Mouse (Mus musculus): Measurements from ENCODE around the gene Dip2b. TPM values are rescaled to one million over a fixed set of nuclear protein-coding genes. Genes with fewer than 3 reads are reported as not detected.

The Dip2b gene
- polyA plus RNA-seq, 2 experiments = 2.0 to 2.8 TPM

GRCm38 (mm10) chr15:100091818-100092217, 53.4 kb downstream of the Dip2b start:
- no peak overlapping the region for H3K4me2 ChIP-seq (ENCODE audit: low read depth)
- DNase-seq (ENCODE audit: low read depth in 3 of 3, low spot score in 3 of 3) = no peak
- no peak overlapping the region for H3K4me3 ChIP-seq (ENCODE audit: insufficient read depth in 1 of 2, low read depth in 2 of 2, low read length in 2 of 2)
- no peaks in the 10 kb centered on the region for H3K36me3 ChIP-seq (replicated peaks; ENCODE audit: control insufficient read depth, insufficient read depth, low read depth)
- 50% methylated on average over 8 of the region's 8 CpGs for WGBS (ENCODE audit: insufficient replicate concordance)
- H3K27ac ChIP-seq = no peak overlapping the region
- no peaks in the 10 kb centered on the region for H3K27me3 ChIP-seq (ENCODE audit: control insufficient read depth, insufficient read depth, low read length)
- no peak overlapping the region for H3K9ac ChIP-seq (replicated peaks)
- no peak for TF ChIP-seq EP300 (IDR thresholded peaks at IDR 0.05; ENCODE audit: low read depth)
- no peak for TF ChIP-seq CTCF (IDR thresholded peaks at IDR 0.05; ENCODE audit: low read depth)
- ATAC-seq (ENCODE audit: insufficient read depth) = no peak
- peaks cover 0 to 19% of the 10 kb centered on the region in 2 experiments; a peak in 2 of 4 replicates for H3K4me1 ChIP-seq (replicated peaks; ENCODE audit: control insufficient read depth in 2 of 2, insufficient read depth in 2 of 2, low read length in 1 of 2)
- no peaks in the 10 kb centered on the region for H3K9me3 ChIP-seq (ENCODE audit: control insufficient read depth, low read length)

- Histone ChIP-seq H3K9ac (replicated peaks) (no peak overlapping the region), H3K4me3 (ENCODE audit: insufficient read depth in 1 of 2, low read depth in 2 of 2, low read length in 2 of 2) (no peak overlapping the region), H3K36me3 (replicated peaks; ENCODE audit: control insufficient read depth, insufficient read depth, low read depth) (no peaks in the 10 kb centered on the region), H3K27ac (no peak overlapping the region), H3K4me1 (replicated peaks; ENCODE audit: control insufficient read depth in 2 of 2, insufficient read depth in 2 of 2, low read length in 1 of 2) (peaks cover 0 to 19% of the 10 kb centered on the region in 2 experiments; a peak in 2 of 4 replicates), H3K27me3 (ENCODE audit: control insufficient read depth, insufficient read depth, low read length) (no peaks in the 10 kb centered on the region), H3K9me3 (ENCODE audit: control insufficient read depth, low read length) (no peaks in the 10 kb centered on the region), H3K4me2 (ENCODE audit: low read depth) (no peak overlapping the region)
- TF ChIP-seq EP300 (IDR thresholded peaks at IDR 0.05; ENCODE audit: low read depth) = no peak
- no peak for TF ChIP-seq CTCF (IDR thresholded peaks at IDR 0.05; ENCODE audit: low read depth)
- DNase-seq (ENCODE audit: low read depth in 3 of 3, low spot score in 3 of 3) = no peak
- WGBS (ENCODE audit: insufficient replicate concordance) = 32% methylated on average over 16 of the region's 16 CpGs
- ATAC-seq (ENCODE audit: insufficient read depth) = no peak
Measured at GRCm38 (mm10) chr15:100092258-100092657, 53.8 kb downstream of the Dip2b start.

GRCm38 (mm10) chr15:100096587-100097428, 58.3 kb downstream of the Dip2b start:
- no peak for ATAC-seq (ENCODE audit: insufficient read depth)
- Histone ChIP-seq H3K9ac (replicated peaks) (no peak overlapping the region), H3K4me3 (ENCODE audit: insufficient read depth in 1 of 2, low read depth in 2 of 2, low read length in 2 of 2) (no peak overlapping the region), H3K4me1 (replicated peaks; ENCODE audit: control insufficient read depth in 2 of 2, insufficient read depth in 2 of 2, low read length in 1 of 2) (peaks cover 0 to 14% of the 10 kb centered on the region in 2 experiments; a peak in 2 of 4 replicates), H3K27ac (no peak overlapping the region), H3K27me3 (ENCODE audit: control insufficient read depth, insufficient read depth, low read length) (no peaks in the 10 kb centered on the region), H3K4me2 (ENCODE audit: low read depth) (no peak overlapping the region), H3K36me3 (replicated peaks; ENCODE audit: control insufficient read depth, insufficient read depth, low read depth) (no peaks in the 10 kb centered on the region), H3K9me3 (ENCODE audit: control insufficient read depth, low read length) (no peaks in the 10 kb centered on the region)
- TF ChIP-seq EP300 (IDR thresholded peaks at IDR 0.05; ENCODE audit: low read depth) (no peak), CTCF (IDR thresholded peaks at IDR 0.05; ENCODE audit: low read depth) (no peak)
- WGBS (ENCODE audit: insufficient replicate concordance) = 67% methylated on average over 7 of the region's 7 CpGs
- DNase-seq (ENCODE audit: low read depth in 3 of 3, low spot score in 3 of 3) = no peak

- Histone ChIP-seq H3K27me3 (ENCODE audit: control insufficient read depth, insufficient read depth, low read length) (no peaks in the 10 kb centered on the region), H3K9ac (replicated peaks) (no peak overlapping the region), H3K9me3 (ENCODE audit: control insufficient read depth, low read length) (no peaks in the 10 kb centered on the region), H3K36me3 (replicated peaks; ENCODE audit: control insufficient read depth, insufficient read depth, low read depth) (no peaks in the 10 kb centered on the region), H3K4me1 (replicated peaks; ENCODE audit: control insufficient read depth in 2 of 2, insufficient read depth in 2 of 2, low read length in 1 of 2) (peaks cover 0 to 4% of the 10 kb centered on the region in 2 experiments; a peak in 2 of 4 replicates), H3K4me3 (ENCODE audit: insufficient read depth in 1 of 2, low read depth in 2 of 2, low read length in 2 of 2) (no peak overlapping the region), H3K27ac (no peak overlapping the region), H3K4me2 (ENCODE audit: low read depth) (no peak overlapping the region)
- no peak for DNase-seq (ENCODE audit: low read depth in 3 of 3, low spot score in 3 of 3)
- TF ChIP-seq EP300 (IDR thresholded peaks at IDR 0.05; ENCODE audit: low read depth) = no peak
- TF ChIP-seq CTCF (IDR thresholded peaks at IDR 0.05; ENCODE audit: low read depth) = no peak
- ATAC-seq (ENCODE audit: insufficient read depth) = no peak
- WGBS (ENCODE audit: insufficient replicate concordance) = 63% methylated on average over 7 of the region's 7 CpGs
Measured at GRCm38 (mm10) chr15:100100336-100100735, 61.9 kb downstream of the Dip2b start.

- ATAC-seq (ENCODE audit: insufficient read depth) = no peak
- H3K27me3 ChIP-seq (ENCODE audit: control insufficient read depth, insufficient read depth, low read length) = no peaks in the 10 kb centered on the region
Measured at GRCm38 (mm10) chr15:100101206-100101605, 62.7 kb downstream of the Dip2b start.

More at GRCm38 (mm10) chr15:100101206-100101605, 62.7 kb downstream of the Dip2b start:
- DNase-seq (ENCODE audit: low read depth in 3 of 3, low spot score in 3 of 3) = no peak
- H3K27ac ChIP-seq = no peak overlapping the region
- no peaks in the 10 kb centered on the region for H3K9me3 ChIP-seq (ENCODE audit: control insufficient read depth, low read length)
- H3K4me1 ChIP-seq (replicated peaks; ENCODE audit: control insufficient read depth in 2 of 2, insufficient read depth in 2 of 2, low read length in 1 of 2) = peaks cover 0 to 4% of the 10 kb centered on the region in 2 experiments; a peak in 2 of 4 replicates
- no peak overlapping the region for H3K4me2 ChIP-seq (ENCODE audit: low read depth)
- H3K36me3 ChIP-seq (replicated peaks; ENCODE audit: control insufficient read depth, insufficient read depth, low read depth) = no peaks in the 10 kb centered on the region
- TF ChIP-seq CTCF (IDR thresholded peaks at IDR 0.05; ENCODE audit: low read depth) (no peak), EP300 (IDR thresholded peaks at IDR 0.05; ENCODE audit: low read depth) (no peak)
- H3K4me3 ChIP-seq (ENCODE audit: insufficient read depth in 1 of 2, low read depth in 2 of 2, low read length in 2 of 2) = no peak overlapping the region
- no peak overlapping the region for H3K9ac ChIP-seq (replicated peaks)
